Mouse (Mus musculus) NIH3T3 (cell line): ENCODE measurements at regions not wholly inside any gene's neighbourhood (a gene's known extent, or its start where the extent isn't known, plus 50 kb on each side); places are given as distances from the start of the nearest gene placed in this dataset.

ENCODE experiments used
- DNase-seq: peaks from one replicate; pipeline ENCODE4 v3.0.0-alpha.2; 2012; ENCODE audit warnings: low read depth

GRCm38 (mm10) chr8:109415906-109416305, 77.9 kb upstream of the Pmfbp1 start:
- no peak for DNase-seq

GRCm38 (mm10) chr8:109416327-109417100, 77.3 kb upstream of the Pmfbp1 start:
- no peak for DNase-seq

- DNase-seq, result peak; percentile 62
Measured at GRCm38 (mm10) chr8:109417222-109417621, 76.6 kb upstream of the Pmfbp1 start.

- no peak for DNase-seq
Measured at GRCm38 (mm10) chr8:109417971-109418370, 75.9 kb upstream of the Pmfbp1 start.

- no peak for DNase-seq
Measured at GRCm38 (mm10) chr8:109419029-109419596, 74.7 kb upstream of the Pmfbp1 start.

- no peak for DNase-seq
Measured at GRCm38 (mm10) chr8:109424004-109424403, 69.8 kb upstream of the Pmfbp1 start.

GRCm38 (mm10) chr8:109428551-109428950, 65.3 kb upstream of the Pmfbp1 start:
- no peak for DNase-seq

- no peak for DNase-seq
Measured at GRCm38 (mm10) chr8:109434538-109434937, 59.3 kb upstream of the Pmfbp1 start.

GRCm38 (mm10) chr8:109436056-109436455, 57.8 kb upstream of the Pmfbp1 start:
- no peak for DNase-seq

- no peak for DNase-seq
Measured at GRCm38 (mm10) chr8:109436830-109437567, 56.8 kb upstream of the Pmfbp1 start.

- DNase-seq, result no peak
Measured at GRCm38 (mm10) chr8:109438531-109438930, 55.3 kb upstream of the Pmfbp1 start.
